Mouse (Mus musculus) G1E (cell line): ENCODE data around the gene Sptb. TPM values are rescaled to one million over a fixed set of nuclear protein-coding genes. Genes with fewer than 3 reads are reported as not detected.

ENCODE experiments used
- ATAC-seq: 2 replicates; pipeline ENCODE4 v1.8.0; 2016; ENCODE audit warnings: mild to moderate bottlenecking; ENCODE audit not compliant: insufficient number of reproducible peaks, poor library complexity, low FRiP score, severe bottlenecking; ENCODE audit errors: extremely low read depth
- DNase-seq: peaks from one replicate; pipeline ENCODE4 v3.0.0; 2012; ENCODE audit warnings: low spot score
- H3K27me3 ChIP-seq: 2 replicates; pipeline ENCODE4 v1.6.1; 2012; ENCODE audit warnings: mild to moderate bottlenecking, low read length, inconsistent platforms; ENCODE audit not compliant: insufficient read depth
- H3K36me3 ChIP-seq: replicated peaks from 2 replicates; pipeline ENCODE3; 2012; ENCODE audit warnings: mild to moderate bottlenecking, inconsistent platforms
- H3K4me1 ChIP-seq: 2 replicates; pipeline ENCODE4 v1.6.1; 2012; ENCODE audit warnings: low read depth, low read length, inconsistent platforms, mixed read lengths; ENCODE audit not compliant: insufficient read depth
- H3K4me3 ChIP-seq: 2 replicates; pipeline ENCODE4 v1.5.1; 2012; ENCODE audit warnings: low read depth, mild to moderate bottlenecking, inconsistent platforms, low read length, moderate library complexity, mixed read lengths
- H3K9me3 ChIP-seq: replicated peaks from 2 replicates; pipeline ENCODE4 v1.6.1; 2012; ENCODE audit warnings: inconsistent platforms
- CTCF ChIP-seq: IDR thresholded peaks from 2 replicates; pipeline ENCODE4 v1.5.1; 2012; ENCODE audit warnings: low read depth, low read length, inconsistent platforms, mixed read lengths
- GATA1 ChIP-seq: IDR thresholded peaks from 2 replicates; pipeline ENCODE4 v1.6.1; 2012; ENCODE audit warnings: borderline replicate concordance, low read length, inconsistent platforms, mixed read lengths
- GATA2 ChIP-seq: IDR thresholded peaks from 2 replicates; pipeline ENCODE4 v1.6.1; 2012; ENCODE audit warnings: low read depth, low read length, inconsistent platforms, borderline replicate concordance
- POLR2AphosphoS5 ChIP-seq: IDR thresholded peaks from 2 replicates; pipeline ENCODE4 v1.6.1; 2012; ENCODE audit warnings: low read depth, low read length, inconsistent platforms; ENCODE audit not compliant: insufficient replicate concordance
- TAL1 ChIP-seq: conservative IDR thresholded peaks from 2 replicates; pipeline ENCODE4 v1.6.1; 2012; ENCODE audit warnings: low read depth, low read length, inconsistent platforms, mixed read lengths
- polyA plus RNA-seq: library from polyadenylated mRNA; stranded (reverse); fragments of >175 nt; gene quantifications from 2 replicates; pipeline ENCODE4 v1.2.3, GENCODE M21; 2012
- total RNA-seq, 2 experiments: library from RNA; stranded (forward) in 1 of 2; stranded (reverse) in 1 of 2; fragments of 200-1000 nt in 1 of 2; fragments of >200 nt in 1 of 2; fragmentation: Nextera tagmentation in 1 of 2; gene quantifications; 2 replicates each; pipeline ENCODE4 v1.2.3; 2014 to 2017

Gene Sptb
- total and polyA plus RNA-seq, 3 experiments: 78.7 to 231 (median 169) TPM

- Histone ChIP-seq H3K36me3 (peaks cover 3% of the 10 kb centered on the region), H3K4me3 (no peak overlapping the region), H3K4me1 (peaks cover 34% of the 10 kb centered on the region), H3K9me3 (no peaks in the 10 kb centered on the region), H3K27me3 (peaks cover 71% of the 10 kb centered on the region)
- ATAC-seq (no peak), DNase-seq (no peak)
- TF ChIP-seq GATA1 (no peak), TAL1 (no peak), GATA2 (no peak), CTCF (no peak), POLR2AphosphoS5 (no peak)
These were observed 162.3 kb downstream of the Sptb start for GRCm38 (mm10) chr12:76548082-76548423.

- Histone ChIP-seq H3K4me1 (peaks cover 30% of the 10 kb centered on the region), H3K27me3 (peaks cover 71% of the 10 kb centered on the region), H3K36me3 (peaks cover 3% of the 10 kb centered on the region), H3K4me3 (no peak overlapping the region), H3K9me3 (no peaks in the 10 kb centered on the region)
- DNase-seq: no peak
- no peak; the same call in 1 of the 2 replicates for ATAC-seq
- no peak for TF ChIP-seq POLR2AphosphoS5
- TF ChIP-seq TAL1: no peak
- TF ChIP-seq CTCF: no peak
These were observed 162.8 kb downstream of the Sptb start for GRCm38 (mm10) chr12:76547409-76548081.

- peaks cover 67% of the 10 kb centered on the region for H3K27me3 ChIP-seq
- DNase-seq (no peak), ATAC-seq (no peak)
- no peaks in the 10 kb centered on the region for H3K9me3 ChIP-seq
- TF ChIP-seq POLR2AphosphoS5: no peak
- TF ChIP-seq CTCF: no peak
- no peak for TF ChIP-seq GATA1
- TF ChIP-seq TAL1: no peak
- H3K4me3 ChIP-seq: no peak overlapping the region
- peaks cover 31% of the 10 kb centered on the region for H3K4me1 ChIP-seq
- peaks cover 3% of the 10 kb centered on the region for H3K36me3 ChIP-seq
These were observed 163.7 kb downstream of the Sptb start for GRCm38 (mm10) chr12:76546383-76547276.

- Histone ChIP-seq H3K36me3 (peaks cover 3% of the 10 kb centered on the region), H3K27me3 (peaks cover 67% of the 10 kb centered on the region), H3K4me3 (no peak overlapping the region), H3K4me1 (peaks cover 36% of the 10 kb centered on the region), H3K9me3 (no peaks in the 10 kb centered on the region)
- no peak for TF ChIP-seq TAL1
- TF ChIP-seq POLR2AphosphoS5: no peak
- TF ChIP-seq CTCF: no peak
- TF ChIP-seq GATA2: no peak
- no peak for TF ChIP-seq GATA1
- DNase-seq (no peak), ATAC-seq (no peak)
These were observed 164.5 kb downstream of the Sptb start for GRCm38 (mm10) chr12:76545786-76546370.

- H3K27me3 ChIP-seq: peaks cover 48% of the 10 kb centered on the region
- peaks cover 41% of the 10 kb centered on the region for H3K4me1 ChIP-seq
- H3K9me3 ChIP-seq: peaks cover 4% of the 10 kb centered on the region; the same call in 1 of the 2 replicates
- no peak overlapping the region for H3K4me3 ChIP-seq
- ATAC-seq (no peak), DNase-seq (no peak)
- no peak for TF ChIP-seq TAL1
- no peak for TF ChIP-seq GATA1
- TF ChIP-seq POLR2AphosphoS5: no peak
- no peak for TF ChIP-seq GATA2
- no peak for TF ChIP-seq CTCF
- no peaks in the 10 kb centered on the region for H3K36me3 ChIP-seq
These were observed 168.5 kb downstream of the Sptb start for GRCm38 (mm10) chr12:76541879-76542278.

- TF ChIP-seq GATA1 (no peak), CTCF (no peak), GATA2 (no peak), TAL1 (no peak), POLR2AphosphoS5 (no peak)
- H3K27me3 ChIP-seq: peaks cover 48% of the 10 kb centered on the region
- ATAC-seq (no peak), DNase-seq (no peak)
- no peaks in the 10 kb centered on the region for H3K36me3 ChIP-seq
- peaks cover 4% of the 10 kb centered on the region; the same call in 1 of the 2 replicates for H3K9me3 ChIP-seq
- peaks cover 43% of the 10 kb centered on the region for H3K4me1 ChIP-seq
- H3K4me3 ChIP-seq: no peak overlapping the region
These were observed 168.9 kb downstream of the Sptb start for GRCm38 (mm10) chr12:76541475-76541874.
